Mouse (Mus musculus) adrenal gland, adult 18-20 months (tissue): ENCODE measurements around the gene Necab2. TPM values are rescaled to one million over a fixed set of nuclear protein-coding genes. Genes with fewer than 3 reads are reported as not detected.

ENCODE experiments used
- DNase-seq, 2 experiments: peaks; one replicate each; pipeline ENCODE4 v3.0.0; 2021 to 2022; ENCODE audit warnings: low spot score in 2 of 2
- total RNA-seq, 2 experiments: library from RNA; stranded (reverse); gene quantifications; 1 replicate in 1 of 2; 2 replicates in 1 of 2; pipeline ENCODE4 v1.2.3; 2021

Necab2 gene
- total RNA-seq, 2 experiments from 2014 or later, result 6.2 to 8.6 TPM

DNA sequence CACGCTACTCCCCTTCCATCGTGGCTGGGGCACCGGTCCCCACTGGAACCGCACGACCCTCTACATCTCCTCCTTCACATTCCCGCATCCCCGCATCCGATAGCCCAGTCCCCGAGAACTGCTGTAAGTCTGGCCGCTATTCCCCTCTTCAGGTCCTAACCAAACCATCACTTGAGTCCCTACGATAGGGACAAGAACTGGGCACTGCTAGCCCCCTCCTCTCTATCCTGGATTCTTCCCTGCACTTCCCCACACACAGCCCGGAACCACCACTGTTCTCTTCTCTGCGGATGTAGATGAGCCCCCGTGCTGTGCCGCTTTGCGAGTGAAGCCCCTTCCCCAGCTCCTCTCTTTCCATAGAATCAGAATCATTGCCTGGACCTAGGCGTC, 1.3 kb downstream of the Necab2 start:
- no peak for DNase-seq

DNA sequence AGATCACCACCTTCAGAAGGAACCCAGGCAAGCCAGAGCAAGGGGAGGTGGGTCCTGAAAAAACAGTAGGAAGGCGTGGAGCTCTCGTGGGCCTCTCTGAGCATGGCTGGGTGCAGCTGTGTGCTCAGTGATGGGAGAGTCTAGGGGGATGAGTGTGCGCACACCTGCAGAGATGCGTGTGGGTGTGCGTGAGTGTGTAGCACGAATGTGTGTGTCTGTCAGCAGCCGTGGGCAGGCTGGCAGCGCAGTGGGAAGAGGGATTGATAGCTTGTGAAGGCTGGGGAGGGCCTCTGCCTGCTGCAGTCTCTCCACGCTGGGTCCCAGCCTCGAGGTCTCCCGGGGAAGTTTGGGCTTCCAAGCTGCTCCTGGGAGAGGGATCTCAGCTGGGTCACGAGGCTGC, 3.1 kb downstream of the Necab2 start:
- DNase-seq, result no peak

- no peak for DNase-seq
Observed at GRCm38 (mm10) chr8:119451131-119451530, 4.6 kb downstream of the Necab2 start.

DNA sequence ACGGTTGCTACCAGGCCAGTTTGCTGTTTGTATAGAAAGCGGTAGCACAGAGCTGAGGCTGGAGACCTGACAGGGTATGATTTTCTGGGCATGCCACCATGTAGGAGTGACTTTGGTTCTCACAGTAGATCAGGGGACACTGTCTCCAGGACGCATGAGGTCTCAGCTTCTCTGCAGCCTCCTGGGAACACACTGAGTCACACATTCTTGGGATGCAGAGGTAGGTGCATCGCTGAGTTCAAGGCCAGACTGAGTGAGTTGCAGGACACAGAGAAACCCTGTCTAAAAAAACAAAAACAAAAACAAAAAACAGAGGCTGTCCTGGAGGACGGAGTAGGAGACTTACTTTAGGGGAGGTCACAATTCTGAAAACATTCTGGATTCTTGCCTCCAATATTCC, 6.4 kb downstream of the Necab2 start:
- no peak for DNase-seq

DNA sequence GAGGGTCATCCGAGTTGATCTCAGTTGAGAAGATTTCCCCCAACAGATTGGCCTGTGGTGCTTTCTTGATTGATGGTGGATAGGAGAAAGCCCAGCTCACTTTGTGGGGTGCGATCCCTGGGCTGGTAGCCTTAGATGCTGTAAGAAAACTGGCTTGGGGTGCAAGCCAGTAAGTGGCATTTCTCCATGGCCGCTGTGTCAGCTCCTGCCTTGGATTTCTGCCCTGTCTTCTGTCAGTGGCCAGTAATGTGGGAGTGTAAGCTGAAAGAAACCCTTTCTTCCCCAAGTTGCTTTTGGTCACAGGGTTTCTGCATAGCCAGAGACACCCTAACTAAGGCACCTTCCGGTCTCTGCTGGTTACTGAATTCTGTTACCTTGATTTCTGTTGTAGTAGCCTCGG, 9.5 kb downstream of the Necab2 start:
- DNase-seq, result no peak

DNA sequence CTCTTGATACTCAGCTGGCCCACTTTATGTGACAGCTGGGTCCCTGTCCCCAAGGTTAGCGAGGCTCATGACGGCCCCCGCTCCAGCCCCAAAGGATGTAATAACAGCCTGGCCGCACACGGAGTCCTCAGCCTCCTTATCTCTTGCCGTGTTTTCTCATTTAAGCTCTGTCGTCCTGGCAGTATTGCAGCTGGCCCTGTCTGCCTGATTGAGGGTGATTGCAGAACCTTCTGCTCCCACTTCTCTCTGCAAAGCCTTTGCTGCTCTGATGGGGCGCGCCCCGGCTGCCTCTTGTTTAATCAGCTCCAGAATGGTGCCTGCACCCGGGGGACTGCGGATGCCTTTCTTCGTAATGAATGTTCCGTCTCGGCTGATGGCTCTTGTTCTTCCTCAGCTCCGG, 13.2 kb downstream of the Necab2 start:
- no peak for DNase-seq

DNA sequence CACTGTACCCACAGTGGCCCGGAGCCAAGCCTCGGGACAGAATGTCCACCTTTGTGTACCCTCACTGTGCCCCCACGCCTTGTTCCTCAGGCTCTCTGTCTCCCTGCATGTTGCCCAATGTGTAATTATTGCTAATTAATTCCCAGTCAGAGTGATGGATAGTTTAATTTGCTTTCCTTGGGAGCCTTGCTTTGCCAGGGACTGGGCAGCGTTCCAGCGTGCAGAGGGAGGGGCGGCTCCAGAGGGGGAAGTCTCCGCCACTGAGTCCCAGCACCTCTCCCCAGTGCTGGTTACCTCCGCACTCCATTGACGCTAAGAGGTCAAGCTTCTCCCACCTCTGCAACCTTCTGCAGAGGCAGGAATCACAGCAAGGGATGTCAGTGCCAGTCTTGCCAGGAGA, 14.8 kb downstream of the Necab2 start:
- DNase-seq, result no peak

GRCm38 (mm10) chr8:119463709-119464108, 17.2 kb downstream of the Necab2 start:
- no peak for DNase-seq

- no peak for DNase-seq
Observed at GRCm38 (mm10) chr8:119466105-119466504, 19.6 kb downstream of the Necab2 start.

- no peak for DNase-seq
Observed at GRCm38 (mm10) chr8:119466794-119467193, 20.3 kb downstream of the Necab2 start.

DNA sequence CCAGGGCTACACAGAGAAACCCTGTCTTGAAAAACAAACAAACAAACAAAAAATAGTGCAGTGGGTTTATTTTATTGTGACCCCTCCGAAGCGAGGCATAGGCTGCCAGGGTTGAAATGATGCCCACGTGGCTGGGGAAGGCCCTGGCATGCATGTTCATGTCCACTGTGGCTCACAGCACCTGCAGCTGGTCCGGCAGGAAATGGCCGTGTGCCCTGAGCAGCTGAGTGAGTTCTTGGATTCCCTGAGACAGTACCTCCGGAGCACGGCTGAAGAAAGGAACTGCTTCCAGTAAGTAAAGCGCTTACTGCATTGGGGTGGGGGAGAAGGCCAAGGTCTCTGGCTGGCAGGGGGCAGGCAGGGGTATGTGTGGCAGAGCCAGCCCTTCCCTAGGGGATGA, 21.6 kb downstream of the Necab2 start:
- no peak for DNase-seq

- no peak for DNase-seq
Observed at GRCm38 (mm10) chr8:119478684-119479083, 32.2 kb downstream of the Necab2 start.

- DNase-seq, result no peak
Observed at GRCm38 (mm10) chr8:119484145-119484896, 37.8 kb downstream of the Necab2 start.

GRCm38 (mm10) chr8:119487093-119487492, 40.6 kb downstream of the Necab2 start:
- DNase-seq, result no peak

DNA sequence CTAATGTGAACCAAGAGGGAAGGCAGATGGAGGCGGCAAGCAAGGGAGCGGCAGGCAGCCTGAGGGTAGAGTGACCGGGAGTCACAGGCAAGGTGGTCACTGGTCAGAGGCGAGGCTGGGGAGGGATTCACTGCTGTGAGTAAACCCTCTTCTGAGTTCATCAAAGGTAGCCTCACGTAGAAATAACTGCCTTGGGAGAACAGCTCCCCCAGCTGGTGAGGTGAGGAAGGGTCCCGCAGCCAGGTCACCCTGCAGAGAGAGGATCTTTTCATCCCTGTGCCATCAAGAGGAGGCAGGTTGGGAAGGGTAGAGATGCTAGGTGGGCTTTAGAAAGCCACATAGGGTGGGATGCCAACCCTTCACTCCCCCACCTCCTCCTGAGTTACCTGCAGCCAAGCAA, 50.3 kb downstream of the Necab2 start:
- peak; percentile 65 to 69 for DNase-seq

GRCm38 (mm10) chr8:119499836-119500235, 53.3 kb downstream of the Necab2 start:
- DNase-seq, result no peak

- DNase-seq, result no peak
Observed at GRCm38 (mm10) chr8:119501598-119501997, 55.1 kb downstream of the Necab2 start, which contains the start of gene Slc38a8. Gene Slc38a8, minus strand, starts transcription at chr8:119501698.

DNA sequence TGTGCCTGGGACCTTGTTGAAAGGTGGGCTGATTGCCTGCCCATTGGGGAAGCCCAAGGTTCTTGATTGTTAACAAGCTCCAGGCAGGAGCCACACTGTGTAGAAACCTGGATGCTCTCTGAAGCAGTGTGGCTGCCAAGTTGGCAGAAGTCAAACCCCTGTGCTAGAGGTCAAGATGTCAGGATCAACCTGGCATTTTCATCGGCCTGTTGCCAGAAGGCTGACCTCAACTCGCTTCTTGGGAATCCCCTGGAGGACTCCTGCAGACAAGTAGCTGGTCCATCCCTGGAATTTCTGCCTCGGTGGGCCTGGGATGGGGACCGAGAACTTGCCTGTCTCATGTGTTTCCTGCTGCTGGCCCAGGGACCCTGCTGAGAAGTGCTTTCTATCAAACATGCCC, 55.6 kb downstream of the Necab2 start:
- DNase-seq, result no peak

GRCm38 (mm10) chr8:119503191-119503767, 56.8 kb downstream of the Necab2 start:
- DNase-seq, result no peak

DNA sequence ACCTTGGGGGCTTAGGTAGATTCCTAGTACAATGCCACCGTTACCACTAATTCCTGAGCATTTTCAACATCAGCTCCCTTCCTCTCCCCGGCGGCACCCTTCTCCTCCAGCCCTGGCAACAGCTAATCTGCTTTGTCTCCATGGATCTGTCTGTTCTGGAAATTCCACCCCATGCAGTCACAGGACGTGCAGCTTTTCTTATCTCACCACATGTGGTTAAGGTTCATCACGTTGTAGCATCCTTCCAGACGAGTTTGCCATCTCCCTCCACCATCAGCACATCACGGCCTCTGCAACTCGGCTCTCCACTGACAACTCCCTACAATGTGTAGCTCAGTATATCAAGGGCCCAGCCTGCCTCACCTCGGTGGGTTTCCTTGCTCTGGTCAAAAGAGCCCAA, 59.0 kb downstream of the Necab2 start:
- DNase-seq, result no peak

DNA sequence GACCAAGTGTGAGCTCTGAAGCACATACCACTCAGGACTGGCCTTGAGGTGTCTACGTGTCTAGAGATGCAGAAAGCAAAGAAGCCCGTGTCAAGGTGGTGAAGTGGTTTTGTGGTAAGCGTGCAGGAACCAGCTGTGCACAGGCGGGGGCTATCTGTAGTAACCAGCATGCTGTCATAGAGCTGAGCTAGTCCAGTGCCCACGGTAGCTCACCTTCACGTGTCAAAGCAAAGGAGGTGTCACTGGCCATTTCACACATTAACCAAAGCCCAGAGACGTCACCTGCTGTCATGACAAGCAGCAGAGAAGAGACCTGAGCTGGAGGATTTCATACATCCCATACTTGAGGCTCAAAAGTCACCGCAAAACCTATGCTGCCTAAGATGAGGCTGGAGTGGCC, 59.6 kb downstream of the Necab2 start:
- DNase-seq, result no peak

GRCm38 (mm10) chr8:119510471-119510870, 64.0 kb downstream of the Necab2 start:
- no peak for DNase-seq

- no peak for DNase-seq
Observed at GRCm38 (mm10) chr8:119511722-119512121, 65.2 kb downstream of the Necab2 start.
